Mouse (Mus musculus) heart, embryonic 16.5 days (tissue): ENCODE measurements around the gene Rbm34. TPM values are rescaled to one million over a fixed set of nuclear protein-coding genes. Genes with fewer than 3 reads are reported as not detected.
"Not testable (repeated sequence)": the region's sequence is repeated elsewhere in the genome, so short reads cannot be mapped to it uniquely, and the experiment has no call there.

Source experiments
- ATAC-seq: fragments of 200-750 bp; cut with Nextera tagmentation; replicated peaks from 2 replicates; pipeline ENCODE4 v1.8.0; 2017; ENCODE audit warnings: moderate number of reproducible peaks; ENCODE audit not compliant: insufficient read depth, low FRiP score; ENCODE audit errors: extremely low read depth
- H3K27ac ChIP-seq: fragments of 300-500 bp; sonication (generic); 2 replicates; pipeline ENCODE4 v1.5.1; 2014; ENCODE audit warnings: mild to moderate bottlenecking, low read length, control low read depth, moderate library complexity
- H3K27me3 ChIP-seq: fragments of 300-500 bp; sonication (generic); 2 replicates; pipeline ENCODE4 v1.6.1; 2014; ENCODE audit warnings: low read length, mixed read lengths; ENCODE audit not compliant: control insufficient read depth, insufficient read depth
- H3K36me3 ChIP-seq: fragments of 300-500 bp; sonication (generic); 2 replicates; pipeline ENCODE4 v1.6.1; 2014; ENCODE audit not compliant: control insufficient read depth, insufficient read depth
- H3K4me1 ChIP-seq: fragments of 300-500 bp; sonication (generic); 2 replicates; pipeline ENCODE4 v1.6.1; 2014; ENCODE audit warnings: low read length, mixed read lengths; ENCODE audit not compliant: control insufficient read depth, insufficient read depth
- H3K4me2 ChIP-seq: fragments of 300-500 bp; sonication (generic); 2 replicates; pipeline ENCODE4 v1.6.1; 2014; ENCODE audit warnings: low read depth, mild to moderate bottlenecking, control low read depth, low read length
- H3K4me3 ChIP-seq: fragments of 300-500 bp; sonication (generic); 2 replicates; pipeline ENCODE4 v1.5.1; 2014; ENCODE audit warnings: mild to moderate bottlenecking, control low read depth, low read length
- H3K9ac ChIP-seq: fragments of 300-500 bp; sonication (generic); 2 replicates; pipeline ENCODE4 v1.6.1; 2014; ENCODE audit warnings: low read length, control low read depth
- H3K9me3 ChIP-seq: fragments of 300-500 bp; sonication (generic); replicated peaks from 2 replicates; pipeline ENCODE4 v1.6.1; 2016; ENCODE audit warnings: low read length; ENCODE audit not compliant: control insufficient read depth
- whole genome bisulfite sequencing: fragments of 180-500 bp; shearing (Covaris S2); extraction: QIAGEN DNeasy Blood & Tissue Kit; methylation state at CpG from one replicate; pipeline ENCODE4 v1.1.7; 2014; 5-methylcytosine and 5-hydroxymethylcytosine counted together
- polyA plus RNA-seq: library from polyadenylated mRNA; unstranded; fragments of >200 nt; fragmentation: Nextera tagmentation; extraction: Ambion mirVana; gene quantifications from 2 replicates; pipeline ENCODE4 v1.2.1, GENCODE M21; 2015

Rbm34 gene
- polyA plus RNA-seq, 1 experiment from 2014 or later, result 11.5 TPM

DNA sequence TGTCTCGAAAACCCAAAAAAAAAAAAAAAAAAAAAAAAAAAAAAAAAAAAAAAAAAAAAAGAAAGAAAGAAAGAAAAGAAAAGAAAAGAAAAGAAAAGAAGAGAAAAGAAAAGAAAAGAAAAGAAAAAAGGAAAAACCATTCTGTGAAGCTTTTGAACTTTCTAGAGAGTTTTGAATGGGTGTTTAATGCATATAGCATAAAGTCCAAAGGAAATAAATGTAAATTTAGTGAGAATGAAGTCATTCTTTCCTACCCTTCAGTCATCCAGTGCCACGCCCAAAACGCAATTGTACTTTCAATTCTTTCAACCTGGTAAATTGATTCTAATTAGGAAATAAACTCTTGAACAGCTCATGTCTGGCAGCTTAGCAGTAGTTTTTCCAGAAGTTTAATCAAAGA, 7.7 kb upstream of the Rbm34 start:
- 41% methylated on average over 2 of the region's 3 CpGs for WGBS
- H3K9ac ChIP-seq, H3K27ac ChIP-seq, ATAC-seq, H3K9me3 ChIP-seq, H3K4me1 ChIP-seq, H3K36me3 ChIP-seq, H3K27me3 ChIP-seq: not testable (repeated sequence)
- Histone ChIP-seq H3K4me2 (peak overlapping the region; percentile 66), H3K4me3 (peak overlapping the region; percentile 47)

DNA sequence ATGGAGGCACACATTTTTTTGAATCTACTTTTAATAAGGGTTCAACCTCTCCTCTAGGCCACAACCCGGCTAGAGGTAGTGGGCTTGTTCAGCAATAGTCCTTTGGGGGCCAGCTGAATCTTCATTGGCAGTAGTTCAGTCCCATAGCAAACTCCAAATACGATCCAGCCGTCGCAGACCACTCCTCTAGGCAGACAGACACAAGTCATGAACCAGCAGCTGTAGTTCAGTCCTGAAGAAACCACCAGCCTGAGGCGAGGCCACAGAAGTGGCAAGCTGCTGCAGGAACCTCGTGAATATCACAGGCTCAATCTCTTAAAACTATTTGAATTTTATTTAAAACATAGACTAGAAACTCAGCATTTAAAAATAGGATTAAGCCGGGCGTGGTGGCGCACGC, 7.2 kb upstream of the Rbm34 start:
- Histone ChIP-seq H3K9ac (no peak overlapping the region), H3K27ac (no peak overlapping the region), H3K36me3 (no peaks in the 10 kb centered on the region), H3K4me2 (no peak overlapping the region), H3K9me3 (no peaks in the 10 kb centered on the region), H3K4me1 (no peaks in the 10 kb centered on the region), H3K4me3 (no peak overlapping the region), H3K27me3 (peaks cover 3% of the 10 kb centered on the region; the same call in 1 of the 2 replicates)
- no peak for ATAC-seq
- 78% methylated on average over 10 of the region's 10 CpGs for WGBS

DNA sequence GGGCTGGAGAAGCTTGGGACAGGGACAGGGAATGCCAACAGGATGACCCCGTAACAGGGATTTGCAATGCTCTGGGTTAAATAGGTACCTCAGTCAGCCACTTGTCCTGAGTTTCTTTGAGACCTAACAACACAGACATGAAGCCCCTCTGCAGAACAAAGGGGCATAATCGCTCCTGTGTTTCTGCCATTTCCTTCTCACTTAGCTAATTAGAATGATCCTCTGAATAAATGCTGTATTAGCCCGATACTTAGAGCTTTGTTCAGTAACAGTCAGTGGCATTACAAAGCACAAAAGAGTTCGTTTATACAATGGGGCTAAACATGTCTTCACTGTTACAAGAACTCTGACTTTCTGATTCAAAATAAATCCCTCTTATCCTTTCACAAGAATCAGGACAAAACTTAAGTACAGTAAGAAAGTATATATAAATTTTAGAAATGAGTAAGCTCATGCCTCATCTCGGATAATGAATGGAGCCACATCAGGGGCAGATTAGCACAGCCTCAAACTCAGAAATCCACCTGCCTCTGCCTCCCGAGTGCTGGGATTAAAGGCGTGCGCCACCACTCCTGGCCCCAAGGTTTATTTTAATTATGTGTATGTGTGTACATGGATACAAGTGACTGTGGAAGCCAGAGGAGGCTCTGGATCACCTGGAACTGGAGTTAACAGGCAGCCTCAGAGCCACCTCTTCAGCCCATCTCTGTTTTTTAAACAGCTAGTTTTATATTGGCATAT, 5.9 kb upstream of the Rbm34 start:
- Histone ChIP-seq H3K36me3 (no peaks in the 10 kb centered on the region), H3K9me3 (no peaks in the 10 kb centered on the region), H3K9ac (no peak overlapping the region), H3K4me3 (no peak overlapping the region), H3K27me3 (peaks cover 3% of the 10 kb centered on the region; the same call in 1 of the 2 replicates), H3K27ac (no peak overlapping the region), H3K4me1 (no peaks in the 10 kb centered on the region), H3K4me2 (no peak overlapping the region)
- ATAC-seq, result no peak
- WGBS, result 64% methylated on average over 8 of the region's 8 CpGs

DNA sequence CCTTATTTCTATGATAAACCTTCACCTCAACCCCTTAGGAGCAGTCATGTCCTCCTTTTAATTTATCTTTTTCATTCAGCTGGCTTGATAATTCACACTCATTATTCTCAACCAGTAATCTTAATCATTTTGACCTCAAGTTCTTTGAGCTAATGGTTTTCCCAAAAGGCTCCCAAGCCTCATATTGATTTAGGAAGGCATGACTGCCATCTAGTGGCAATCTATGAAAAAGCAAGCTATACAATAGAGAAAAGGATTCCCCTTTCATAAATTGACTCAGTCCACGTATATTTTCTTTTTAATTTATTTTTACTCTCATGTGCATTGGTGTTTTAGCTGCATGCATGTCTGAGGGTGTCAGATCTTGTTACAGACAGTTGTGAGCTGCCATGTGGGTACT, 4.8 kb upstream of the Rbm34 start:
- ATAC-seq, result no peak
- H3K27me3 ChIP-seq, result peaks cover 3% of the 10 kb centered on the region; the same call in 1 of the 2 replicates
- WGBS, result 17% methylated on average over 1 of the region's 1 CpGs
- H3K4me1 ChIP-seq, result 0 out of 2 replicates have a peak, but pooled peaks cover 2% of the 10 kb centered on the region
- no peak overlapping the region for H3K4me2 ChIP-seq
- H3K9me3 ChIP-seq, result no peaks in the 10 kb centered on the region
- no peak overlapping the region for H3K4me3 ChIP-seq
- H3K27ac ChIP-seq, result no peak overlapping the region
- H3K36me3 ChIP-seq, result no peaks in the 10 kb centered on the region
- no peak overlapping the region for H3K9ac ChIP-seq

DNA sequence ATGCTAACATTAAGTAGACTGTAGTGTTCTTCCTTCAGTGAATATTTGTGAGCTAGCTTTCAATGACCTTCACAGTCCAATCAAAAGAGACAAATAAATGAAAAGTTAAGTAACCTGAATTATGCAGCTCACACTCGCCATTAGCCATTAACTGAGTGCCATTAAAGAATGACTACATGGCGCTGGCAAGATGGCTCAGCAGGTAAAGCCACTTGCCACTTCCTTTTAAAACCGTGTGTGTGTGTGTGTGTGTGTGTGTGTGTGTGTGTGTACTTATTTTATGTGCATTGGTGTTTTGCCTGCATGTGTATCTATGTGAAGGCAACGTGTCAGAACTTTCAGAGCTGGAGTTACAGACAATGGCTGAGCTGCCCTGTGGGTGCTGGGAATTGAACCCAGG, 3.6 kb upstream of the Rbm34 start:
- no peak for ATAC-seq
- peaks cover 8% of the 10 kb centered on the region for H3K4me1 ChIP-seq
- H3K27me3 ChIP-seq, result peaks cover 3% of the 10 kb centered on the region; the same call in 1 of the 2 replicates
- no peak overlapping the region for H3K4me2 ChIP-seq
- WGBS, result 71% methylated on average over 4 of the region's 4 CpGs
- H3K9ac ChIP-seq, result no peak overlapping the region
- H3K4me3 ChIP-seq, result no peak overlapping the region
- no peaks in the 10 kb centered on the region for H3K9me3 ChIP-seq
- no peaks in the 10 kb centered on the region for H3K36me3 ChIP-seq
- no peak overlapping the region for H3K27ac ChIP-seq

DNA sequence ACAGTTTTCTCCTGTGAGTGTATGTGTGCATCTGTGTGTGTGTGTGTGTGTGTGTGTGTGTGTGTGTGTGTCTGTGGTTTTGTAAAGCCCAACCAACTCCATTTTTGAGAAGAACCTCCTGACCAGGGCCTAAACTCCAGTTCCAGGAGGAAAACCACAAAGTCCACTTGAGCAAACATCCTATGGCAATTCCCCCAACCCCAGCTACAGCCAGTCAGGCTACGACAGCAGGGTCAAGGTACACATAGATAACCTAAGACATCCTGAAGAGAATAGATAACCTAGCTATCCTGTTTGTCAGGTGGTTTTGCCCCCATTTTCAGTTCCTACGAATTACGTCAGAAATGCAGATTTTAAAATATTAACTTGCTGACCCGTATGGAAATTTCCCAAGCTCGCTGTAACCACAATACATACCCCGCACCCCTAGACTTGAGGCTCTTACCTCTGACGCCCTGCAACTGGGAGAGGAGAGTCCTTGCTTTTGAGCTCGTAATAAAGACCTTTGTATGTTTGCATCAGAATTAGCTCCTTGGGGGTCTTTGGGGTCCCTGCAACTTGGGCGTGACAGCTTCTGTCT, 2.9 kb upstream of the Rbm34 start:
- Histone ChIP-seq H3K9ac (no peak overlapping the region), H3K27ac (no peak overlapping the region), H3K4me3 (no peak overlapping the region), H3K4me1 (peaks cover 8% of the 10 kb centered on the region), H3K4me2 (no peak overlapping the region), H3K36me3 (no peaks in the 10 kb centered on the region), H3K27me3 (peaks cover 3% of the 10 kb centered on the region; the same call in 1 of the 2 replicates), H3K9me3 (no peaks in the 10 kb centered on the region)
- 62% methylated on average over 9 of the region's 9 CpGs for WGBS
- ATAC-seq, result no peak

DNA sequence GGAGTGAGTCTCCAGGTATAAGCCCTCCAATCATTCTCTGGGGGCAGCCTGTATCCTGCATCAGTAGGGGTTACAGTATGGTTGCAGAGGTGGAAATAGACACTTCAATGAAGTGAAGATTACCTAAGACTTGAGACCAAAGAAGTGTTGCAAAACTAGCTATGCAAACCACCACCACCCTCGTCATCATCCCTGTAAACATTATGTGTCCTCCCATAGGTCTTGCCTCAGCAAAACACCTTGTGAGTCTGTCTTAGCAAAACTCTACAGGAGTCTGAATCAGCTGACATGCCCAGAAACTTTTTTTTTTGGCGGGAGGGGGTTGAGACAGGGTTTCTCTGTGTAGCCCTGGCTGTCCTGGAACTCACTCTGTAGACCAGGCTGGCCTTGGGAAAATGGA, 1.8 kb upstream of the Rbm34 start:
- no peaks in the 10 kb centered on the region for H3K9me3 ChIP-seq
- no peak overlapping the region for H3K4me3 ChIP-seq
- H3K36me3 ChIP-seq, result peaks cover 4% of the 10 kb centered on the region; the same call in 1 of the 2 replicates
- 64% methylated on average over 2 of the region's 2 CpGs for WGBS
- peaks cover 8% of the 10 kb centered on the region for H3K4me1 ChIP-seq
- H3K27ac ChIP-seq, result no peak overlapping the region
- H3K4me2 ChIP-seq, result no peak overlapping the region
- ATAC-seq, result no peak
- no peak overlapping the region for H3K9ac ChIP-seq
- H3K27me3 ChIP-seq, result no peaks in the 10 kb centered on the region

DNA sequence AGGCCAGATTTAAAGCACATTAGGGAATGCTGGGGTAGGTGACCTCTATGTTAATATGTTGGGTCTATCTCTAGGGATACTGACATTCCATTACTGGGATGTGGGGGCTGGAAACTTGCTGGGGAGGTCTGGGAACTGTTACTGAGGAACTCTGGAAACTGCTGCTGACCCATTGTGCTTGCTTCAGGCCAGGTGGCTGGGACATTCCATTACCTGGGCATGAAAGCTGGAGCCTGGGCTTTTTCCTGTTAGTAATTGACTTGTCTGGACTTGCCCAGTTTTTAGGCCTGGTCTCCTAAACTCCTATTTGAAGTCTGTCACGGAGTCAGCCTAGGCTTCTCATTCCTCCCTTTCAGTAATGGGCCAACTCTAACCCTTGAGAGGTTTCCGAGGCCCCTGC, 1.2 kb upstream of the Rbm34 start:
- no peaks in the 10 kb centered on the region for H3K9me3 ChIP-seq
- peaks cover 8% of the 10 kb centered on the region for H3K4me1 ChIP-seq
- H3K27ac ChIP-seq, result no peak overlapping the region
- H3K9ac ChIP-seq, result no peak overlapping the region
- peaks cover 8% of the 10 kb centered on the region for H3K36me3 ChIP-seq
- ATAC-seq, result no peak
- WGBS, result 82% methylated on average over 2 of the region's 2 CpGs
- no peaks in the 10 kb centered on the region for H3K27me3 ChIP-seq
- H3K4me3 ChIP-seq, result no peak overlapping the region
- no peak overlapping the region for H3K4me2 ChIP-seq

DNA sequence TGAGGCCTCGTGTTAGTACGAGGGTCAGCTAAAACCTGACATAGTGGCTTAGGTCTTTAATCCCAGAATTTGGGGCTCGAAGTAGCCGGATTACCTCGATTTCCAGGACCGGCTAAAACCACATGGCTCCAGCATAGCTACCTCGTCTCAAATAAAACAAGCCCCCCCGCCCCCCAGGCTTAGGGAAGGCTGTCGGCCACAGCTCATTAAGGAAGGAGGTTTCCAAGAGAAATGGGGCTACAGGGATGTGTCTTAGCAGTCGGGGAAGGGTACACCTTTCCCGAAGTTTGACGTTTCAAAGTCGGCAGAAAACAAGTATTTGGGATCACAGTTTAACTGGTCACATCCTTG, 418 bp upstream of the Rbm34 start:
- Histone ChIP-seq H3K9me3 (no peaks in the 10 kb centered on the region), H3K27ac (peak overlapping the region; percentile 67), H3K4me1 (peaks cover 8% of the 10 kb centered on the region), H3K9ac (peak overlapping the region; percentile 82), H3K36me3 (peaks cover 10% of the 10 kb centered on the region), H3K4me2 (peak overlapping the region; percentile 98), H3K4me3 (peak overlapping the region; percentile 94), H3K27me3 (no peaks in the 10 kb centered on the region)
- peak; percentile 17; the same call in 1 of the 2 replicates for ATAC-seq
- WGBS, result 11% methylated on average over 13 of the region's 13 CpGs
